Mouse (Mus musculus): ENCODE measurements around the gene Pla2r1.

- TF ChIP-seq TCF3 (IDR thresholded peaks at IDR 0.05; ENCODE audit: insufficient read length, low read depth) (no peak), MYOG (IDR thresholded peaks at IDR 0.05; ENCODE audit: control insufficient read depth in 1 of 3, insufficient read depth in 1 of 3, insufficient read length in 2 of 3, low read depth in 2 of 3) (no peak), MYOD1 (IDR thresholded peaks at IDR 0.05; ENCODE audit: control insufficient read depth in 1 of 3, insufficient read length in 2 of 3, low read depth in 2 of 3) (no peak), POLR2A (IDR thresholded peaks at IDR 0.05; ENCODE audit: insufficient read length, low read depth) (no peak), POLR2AphosphoS2 (IDR thresholded peaks at IDR 0.05; ENCODE audit: insufficient read length, low read depth) (no peak), MAX (IDR thresholded peaks at IDR 0.05; ENCODE audit: low read depth) (no peak), USF1 (IDR thresholded peaks at IDR 0.05; ENCODE audit: low read depth) (no peak), REST (IDR thresholded peaks at IDR 0.05; ENCODE audit: insufficient read depth, insufficient read length) (no peak), TCF12 (IDR thresholded peaks at IDR 0.05; ENCODE audit: insufficient read depth, poor library complexity, severe bottlenecking) (no peak), E2F4 (IDR thresholded peaks at IDR 0.05; ENCODE audit: insufficient read depth) (no peak)
These were observed 141.9 kb downstream of the Pla2r1 start for GRCm38 (mm10) chr2:60411181-60411580.
